Mouse (Mus musculus) liver, embryonic 14.5 days (tissue): Measurements from ENCODE around the gene Rnase2b. TPM values are rescaled to one million over a fixed set of nuclear protein-coding genes. Genes with fewer than 3 reads are reported as not detected.

Source experiments
- ATAC-seq: fragments of 200-750 bp; cut with Nextera tagmentation; 2 replicates; pipeline ENCODE4 v1.8.0; 2017; ENCODE audit warnings: moderate number of reproducible peaks, mild to moderate bottlenecking, moderate library complexity; ENCODE audit not compliant: insufficient read depth
- DNase-seq, 3 experiments: peaks; one replicate each; pipeline ENCODE4 v3.0.0-alpha.2; 2012 to 2013; ENCODE audit warnings: low read depth in 3 of 3, low spot score in 3 of 3
- H3K27ac ChIP-seq: fragments of 300-500 bp; sonication (generic); 2 replicates; pipeline ENCODE4 v1.5.1; 2014; ENCODE audit warnings: moderate library complexity, mild to moderate bottlenecking, control low read depth, inconsistent platforms
- H3K27me3 ChIP-seq: fragments of 300-500 bp; sonication (generic); 2 replicates; pipeline ENCODE4 v1.6.1; 2014; ENCODE audit warnings: mild to moderate bottlenecking, low read length, moderate library complexity; ENCODE audit not compliant: control insufficient read depth, insufficient read depth
- H3K36me3 ChIP-seq: fragments of 300-500 bp; sonication (generic); replicated peaks from 2 replicates; pipeline ENCODE4 v1.6.1; 2014; ENCODE audit warnings: low read depth; ENCODE audit not compliant: control insufficient read depth, insufficient read depth
- H3K4me1 ChIP-seq, 2 experiments: fragments of 200-500 bp in 1 of 2; fragments of 300-500 bp in 1 of 2; sonication (generic) in 1 of 2; replicated peaks; 2 replicates each; pipeline ENCODE4 v1.6.1; 2012 to 2014; ENCODE audit warnings: antibody characterized with exemption in 1 of 2, inconsistent platforms in 1 of 2, low read length in 1 of 2; ENCODE audit not compliant: control insufficient read depth in 2 of 2, insufficient read depth in 2 of 2
- H3K4me2 ChIP-seq: fragments of 300-500 bp; sonication (generic); 2 replicates; pipeline ENCODE4 v1.6.1; 2014; ENCODE audit warnings: low read depth, mild to moderate bottlenecking, control low read depth, moderate library complexity
- H3K4me3 ChIP-seq, 2 experiments: fragments of 200-500 bp in 1 of 2; fragments of 300-500 bp in 1 of 2; sonication (generic) in 1 of 2; 2 replicates each; pipeline ENCODE4 v1.5.1; 2012 to 2014; ENCODE audit warnings: low read depth in 2 of 2, low read length in 2 of 2, mild to moderate bottlenecking in 2 of 2, control low read depth in 1 of 2, inconsistent platforms in 1 of 2, moderate library complexity in 1 of 2; ENCODE audit not compliant: insufficient read depth in 1 of 2
- H3K9ac ChIP-seq: fragments of 300-500 bp; sonication (generic); replicated peaks from 2 replicates; pipeline ENCODE4 v1.6.1; 2014; ENCODE audit warnings: mild to moderate bottlenecking, control low read depth, moderate library complexity
- H3K9me3 ChIP-seq: fragments of 300-500 bp; sonication (generic); 2 replicates; pipeline ENCODE4 v1.6.1; 2016; ENCODE audit warnings: low read length, mixed read lengths; ENCODE audit not compliant: control insufficient read depth
- CTCF ChIP-seq: IDR thresholded peaks from 2 replicates; pipeline ENCODE4 v1.5.1; 2016; ENCODE audit warnings: antibody characterized with exemption, low read depth, control low read depth
- EP300 ChIP-seq: IDR thresholded peaks from 2 replicates; pipeline ENCODE4 v1.6.1; 2016; ENCODE audit warnings: antibody characterized with exemption, low read depth
- WGBS: fragments of 180-500 bp; shearing (Covaris S2); extraction: QIAGEN DNeasy Blood & Tissue Kit; methylation state at CpG from one replicate; pipeline ENCODE4 v1.1.7; 2014; ENCODE audit not compliant: insufficient replicate concordance; 5-methylcytosine and 5-hydroxymethylcytosine counted together
- polyA plus RNA-seq, 2 experiments: library from polyadenylated mRNA; depleted of rRNA in 1 of 2; stranded (reverse) in 1 of 2; unstranded in 1 of 2; fragments of >200 nt; fragmentation: Nextera tagmentation in 1 of 2; extraction: Ambion mirVana in 1 of 2; gene quantifications; 2 replicates each; pipeline versions ENCODE4 v1.2.1 to v1.2.3; 2012 to 2014

The Rnase2b gene
- polyA plus RNA-seq, 2 experiments, result not detected

DNA sequence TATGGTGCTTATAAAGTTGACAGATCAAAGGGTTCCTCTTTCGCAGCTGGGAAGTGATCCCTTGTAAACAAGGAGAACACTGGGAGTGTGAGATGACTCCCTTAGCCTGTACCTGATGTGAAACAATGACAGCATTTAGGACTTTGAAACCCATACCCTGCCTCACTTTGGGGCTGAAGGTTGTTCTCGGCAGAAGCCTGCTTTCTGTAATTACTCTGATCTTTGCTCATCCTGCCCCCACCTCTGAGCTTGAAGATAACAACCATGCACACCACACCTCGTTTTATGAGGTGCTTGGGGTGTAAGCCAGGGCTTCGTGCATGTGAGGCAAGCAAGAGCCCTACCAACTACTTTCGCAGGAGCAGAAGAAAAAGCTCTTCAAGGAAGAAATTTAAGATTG, 12.9 kb upstream of the Rnase2b start:
- ATAC-seq (peak; percentile 70), DNase-seq (no peak)
- H3K4me3 ChIP-seq, result no peak overlapping the region; a peak in 1 of 4 replicates
- peak overlapping the region; percentile 80 for H3K27ac ChIP-seq
- H3K9ac ChIP-seq, result peak overlapping the region; percentile 52
- H3K27me3 ChIP-seq, result no peaks in the 10 kb centered on the region
- peak overlapping the region; percentile 48 for H3K4me2 ChIP-seq
- no peaks in the 10 kb centered on the region for H3K36me3 ChIP-seq
- no peaks in the 10 kb centered on the region for H3K9me3 ChIP-seq
- TF ChIP-seq EP300 (0 out of 2 replicates have a peak, but pooled peaks have one; percentile 35), CTCF (no peak)
- peaks cover 78 to 81% of the 10 kb centered on the region in 2 experiments for H3K4me1 ChIP-seq
- WGBS, result 35% methylated on average over 5 of the region's 5 CpGs

DNA sequence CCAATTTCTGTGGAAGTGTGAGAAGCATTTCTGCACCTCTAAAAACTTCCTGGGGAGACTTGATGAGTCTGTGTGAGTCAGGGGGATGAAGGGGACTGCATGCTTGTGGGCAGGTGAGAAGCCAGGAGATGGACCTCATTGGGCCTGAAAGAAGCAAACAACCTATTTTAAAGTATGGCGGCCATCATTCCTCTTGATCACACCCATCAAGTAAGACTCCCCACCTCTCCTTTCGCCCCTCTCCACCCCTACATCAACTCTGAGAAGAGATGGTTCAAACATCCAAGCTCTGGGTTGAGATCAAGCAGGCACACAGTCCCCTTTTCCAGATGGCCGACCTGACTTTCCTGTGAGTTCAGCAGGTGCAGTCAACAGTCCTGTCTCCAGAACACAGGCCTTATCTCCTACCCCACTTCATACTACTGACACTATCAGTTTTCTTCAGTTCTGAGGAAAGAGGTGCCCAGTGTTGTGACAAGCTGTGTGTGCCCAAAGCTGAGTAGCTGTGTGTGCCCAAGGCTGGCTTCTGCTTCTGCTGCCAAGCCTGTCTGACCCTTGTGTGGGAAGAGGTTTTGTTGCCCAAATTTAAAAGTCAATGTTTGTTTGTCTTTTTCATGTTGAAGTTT, 11.7 kb upstream of the Rnase2b start:
- no peaks in the 10 kb centered on the region for H3K27me3 ChIP-seq
- WGBS, result 58% methylated on average over 3 of the region's 3 CpGs
- H3K4me3 ChIP-seq, result no peak overlapping the region
- no peaks in the 10 kb centered on the region for H3K36me3 ChIP-seq
- ATAC-seq (peak; percentile 82), DNase-seq (peak in 1 of 3 experiments; percentile 65)
- H3K9me3 ChIP-seq, result no peaks in the 10 kb centered on the region
- TF ChIP-seq EP300 (peak; percentile 83), CTCF (no peak)
- H3K9ac ChIP-seq, result peak overlapping the region; percentile 39
- peak overlapping the region; percentile 50 for H3K4me2 ChIP-seq
- H3K4me1 ChIP-seq, result peaks cover 67 to 73% of the 10 kb centered on the region in 2 experiments
- H3K27ac ChIP-seq, result peak overlapping the region; percentile 80

DNA sequence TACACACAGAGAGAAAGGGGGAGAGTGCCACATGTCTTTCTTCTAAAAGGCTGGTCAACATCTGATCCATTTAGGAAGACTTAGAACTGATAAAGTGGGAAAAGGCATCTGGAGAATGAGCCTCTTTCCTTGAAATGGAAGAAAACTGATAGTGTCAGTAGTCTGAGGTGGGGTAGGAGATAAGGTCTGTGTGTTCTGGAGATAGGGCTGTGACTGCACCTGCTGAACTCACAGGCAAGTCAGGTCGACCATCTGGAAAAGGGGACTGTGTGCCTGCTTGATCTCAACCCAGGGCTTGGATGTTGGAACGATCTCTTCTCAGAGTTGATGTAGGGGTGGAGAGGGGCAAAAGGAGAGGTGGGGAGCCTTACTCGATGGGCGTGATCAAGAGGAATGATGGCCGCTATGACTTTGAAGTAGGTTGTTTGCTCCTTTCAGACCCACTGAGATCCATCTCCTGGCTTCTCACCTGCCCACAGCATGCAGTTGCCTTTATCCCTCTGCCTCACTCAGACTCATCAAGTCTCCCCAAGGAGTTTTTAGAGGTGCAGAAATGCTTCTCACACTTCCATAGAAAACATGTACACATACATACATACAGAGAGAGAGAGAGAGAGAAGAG, 9.7 kb upstream of the Rnase2b start:
- H3K27ac ChIP-seq, result peak overlapping the region; percentile 59
- H3K36me3 ChIP-seq, result no peaks in the 10 kb centered on the region

DNA sequence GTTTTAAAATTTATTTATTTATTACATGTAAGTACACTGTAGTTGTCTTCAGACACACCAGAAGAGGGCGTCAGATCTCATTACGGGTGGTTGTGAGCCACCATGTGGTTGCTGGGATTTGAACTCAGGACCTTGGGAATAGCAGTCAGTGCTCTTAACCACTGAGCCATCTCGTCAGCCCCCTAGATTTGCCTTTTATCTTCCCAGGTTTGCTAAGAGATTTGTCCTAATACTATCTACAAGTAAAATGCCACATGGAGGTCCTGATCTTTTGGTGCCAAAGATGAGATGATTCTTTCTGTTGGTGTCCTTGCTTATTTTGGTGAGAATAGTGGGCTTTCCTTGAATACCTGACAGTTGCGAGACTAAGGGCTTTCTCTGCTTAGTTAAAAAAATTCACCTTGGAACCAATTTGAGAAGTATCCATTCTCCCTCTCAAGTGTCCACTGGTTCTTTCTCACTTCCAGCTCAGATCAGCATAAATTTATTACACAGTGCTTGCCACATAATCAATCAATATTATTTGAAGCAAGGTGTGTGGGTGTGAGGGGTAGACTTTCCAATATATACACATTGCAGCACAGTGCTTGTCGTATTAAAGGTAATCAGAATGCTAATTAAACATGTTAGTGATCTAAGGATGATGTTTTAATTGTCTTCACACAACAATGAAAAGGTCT, 5.9 kb upstream of the Rnase2b start:
- Histone ChIP-seq H3K36me3 (no peaks in the 10 kb centered on the region), H3K9ac (no peak overlapping the region), H3K9me3 (no peaks in the 10 kb centered on the region), H3K4me1 (peaks cover 16 to 26% of the 10 kb centered on the region in 2 experiments), H3K27ac (no peak overlapping the region), H3K27me3 (no peaks in the 10 kb centered on the region), H3K4me2 (no peak overlapping the region), H3K4me3 (no peak overlapping the region)
- no peak for DNase-seq
- ATAC-seq, result no peak
- 78% methylated on average over 5 of the region's 5 CpGs for WGBS
- TF ChIP-seq CTCF (no peak), EP300 (no peak)

More for the DNA sequence above, 9.7 kb upstream of the Rnase2b start:
- TF ChIP-seq EP300 (peak; percentile 89), CTCF (no peak)
- Histone ChIP-seq H3K27me3 (no peaks in the 10 kb centered on the region), H3K4me3 (no peak overlapping the region), H3K9ac (peak overlapping the region; percentile 37), H3K4me2 (peak overlapping the region; percentile 33), H3K4me1 (peaks cover 52 to 59% of the 10 kb centered on the region in 2 experiments), H3K9me3 (no peaks in the 10 kb centered on the region)
- DNase-seq (no peak), ATAC-seq (peak; percentile 67)
- WGBS, result 36% methylated on average over 5 of the region's 5 CpGs

DNA sequence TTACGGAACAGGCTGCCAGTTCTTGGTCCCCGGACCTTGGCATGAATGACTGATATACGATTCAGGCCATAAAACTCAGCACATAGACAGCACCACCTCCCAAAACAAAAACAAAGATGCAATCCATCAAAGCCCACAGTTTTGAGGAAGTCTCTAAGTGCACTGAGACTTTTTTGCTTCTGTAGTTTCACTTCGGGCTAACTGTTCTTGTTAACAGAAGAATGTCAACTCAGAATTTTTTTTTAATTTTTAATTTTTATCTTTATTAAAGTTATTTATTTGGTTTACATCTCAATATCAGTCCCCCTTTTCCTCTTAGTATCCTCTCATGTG, 5.4 kb upstream of the Rnase2b start:
- Histone ChIP-seq H3K36me3 (no peaks in the 10 kb centered on the region), H3K9me3 (no peaks in the 10 kb centered on the region), H3K27ac (no peak overlapping the region), H3K9ac (no peak overlapping the region), H3K27me3 (no peaks in the 10 kb centered on the region), H3K4me2 (no peak overlapping the region), H3K4me1 (peaks cover 16 to 25% of the 10 kb centered on the region in 2 experiments), H3K4me3 (no peak overlapping the region)
- ATAC-seq, result no peak
- DNase-seq, result no peak
- 48% methylated on average over 4 of the region's 4 CpGs for WGBS
- TF ChIP-seq EP300 (no peak), CTCF (no peak)
